Mouse (Mus musculus) liver (tissue): ENCODE measurements around the gene Gm21985.
"Not testable (repeated sequence)": the region's sequence is repeated elsewhere in the genome, so short reads cannot be mapped to it uniquely, and the experiment has no call there.

Experiments
- DNase-seq: peaks from one replicate; pipeline ENCODE4 v3.0.0-alpha.2; 2020; ENCODE audit warnings: mixed read lengths

Gm21985 gene

GRCm38 (mm10) chr2:112265448-112266241, 469 bp upstream of the Gm21985 start, which contains the start of gene Slc12a6:
Slc12a6 (plus strand) TSS chr2:112265825.
- peak; percentile 96 for DNase-seq

- no peak for DNase-seq
Measured at GRCm38 (mm10) chr2:112266780-112267179, 666 bp downstream of the Gm21985 start.

DNA sequence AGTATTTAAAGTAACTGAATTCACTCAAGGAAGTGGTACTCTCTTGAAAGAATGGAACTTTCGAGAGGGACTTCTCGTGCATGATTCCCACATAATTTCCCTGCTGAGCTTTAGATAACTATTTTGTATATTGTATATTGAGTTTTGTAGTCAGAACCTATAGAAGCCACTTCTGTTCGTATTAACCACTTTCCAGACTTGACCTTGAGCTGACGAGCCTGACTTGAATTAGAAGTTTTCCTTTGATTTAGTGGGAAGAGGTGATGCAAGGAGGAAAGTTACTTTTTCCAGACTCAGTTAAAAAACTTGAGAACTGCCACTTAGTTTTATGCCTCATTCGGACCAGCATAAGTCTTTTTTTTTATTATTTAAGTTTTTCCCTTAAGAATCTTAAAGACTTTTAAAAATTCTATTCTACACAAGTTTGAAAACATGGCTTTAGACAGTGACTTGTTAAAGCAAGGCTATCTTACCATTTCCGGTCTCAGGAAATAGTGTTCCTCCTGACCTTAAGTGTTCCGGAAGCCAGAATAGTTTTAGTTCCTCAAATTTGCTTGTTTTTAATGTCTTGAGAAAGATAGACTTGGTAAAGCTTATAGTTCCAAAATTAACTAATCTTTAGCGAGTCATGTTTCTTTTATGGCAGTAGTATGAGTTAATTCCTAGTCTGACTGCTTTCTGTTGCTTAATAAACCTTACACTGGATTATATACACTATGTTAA, 1.6 kb downstream of the Gm21985 start:
- no peak for DNase-seq

DNA sequence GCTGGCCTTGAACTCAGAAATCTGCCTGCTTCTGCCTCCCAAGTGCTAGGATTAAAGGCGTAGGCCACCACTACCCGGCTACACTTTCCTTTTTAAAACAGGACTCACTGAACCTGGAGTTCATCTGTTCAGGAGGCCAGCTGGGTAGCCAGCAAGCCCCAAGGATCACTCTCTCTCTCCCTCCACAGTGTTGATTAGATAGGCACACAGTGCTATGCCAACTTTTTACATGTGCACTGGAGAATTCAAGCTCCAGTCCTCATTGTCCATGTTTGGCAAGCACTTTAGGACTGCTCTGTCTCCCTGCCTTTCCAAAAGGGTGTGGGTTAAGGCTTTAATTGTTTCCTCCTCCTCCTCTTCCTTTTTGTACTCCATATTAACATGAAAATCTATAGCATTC, 3.9 kb downstream of the Gm21985 start:
- DNase-seq: no peak

GRCm38 (mm10) chr2:112272909-112273308, 6.8 kb downstream of the Gm21985 start:
- DNase-seq: peak; percentile 46

DNA sequence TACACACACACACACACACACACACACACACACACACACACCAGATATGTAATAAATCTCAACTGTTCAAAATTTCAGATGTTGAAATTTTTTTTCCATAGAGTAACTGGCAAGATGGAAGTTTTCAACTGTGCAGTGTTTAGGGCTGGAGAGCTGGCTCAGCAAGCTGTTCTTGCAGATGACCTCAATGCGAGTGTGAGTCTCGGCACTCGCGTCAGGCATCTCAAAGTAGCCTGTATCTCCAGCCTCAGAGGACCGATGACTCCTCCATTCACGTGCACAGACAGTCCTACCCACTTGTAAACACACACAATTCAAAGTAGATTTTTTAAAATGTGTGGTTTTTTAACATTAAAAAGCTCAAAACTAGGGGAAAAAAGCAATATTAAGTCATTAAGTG, 7.4 kb downstream of the Gm21985 start:
- no peak for DNase-seq

GRCm38 (mm10) chr2:112276870-112277269, 10.8 kb downstream of the Gm21985 start:
- DNase-seq: no peak

- DNase-seq: no peak
Measured at GRCm38 (mm10) chr2:112282846-112283245, 16.7 kb downstream of the Gm21985 start.

GRCm38 (mm10) chr2:112284363-112285030, 18.4 kb downstream of the Gm21985 start:
- peak; percentile 70 for DNase-seq

- no peak for DNase-seq
Measured at GRCm38 (mm10) chr2:112285031-112285390, 18.9 kb downstream of the Gm21985 start.

DNA sequence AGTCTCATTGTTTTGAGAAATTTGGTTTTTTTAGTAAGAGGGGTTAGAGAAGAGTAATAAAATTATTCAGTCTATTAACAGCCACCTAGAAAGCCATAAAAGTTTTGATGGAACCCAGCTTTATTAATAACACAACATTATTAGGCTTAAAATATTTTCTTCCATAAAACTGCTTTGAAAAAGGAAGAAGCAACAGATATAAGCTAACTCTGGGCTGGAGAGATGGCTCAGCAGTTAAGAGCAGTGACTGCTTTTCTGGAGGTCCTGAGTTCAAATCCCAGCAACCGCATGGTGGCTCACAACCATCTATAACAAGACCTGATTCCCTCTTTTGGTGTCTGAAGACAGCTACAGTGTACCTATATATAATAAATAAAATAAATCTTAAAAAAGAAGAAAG, 19.9 kb downstream of the Gm21985 start:
- not testable (repeated sequence) for DNase-seq

- DNase-seq: no peak
Measured at GRCm38 (mm10) chr2:112287059-112287458, 20.9 kb downstream of the Gm21985 start.

- no peak for DNase-seq
Measured at GRCm38 (mm10) chr2:112289507-112289906, 23.4 kb downstream of the Gm21985 start.

DNA sequence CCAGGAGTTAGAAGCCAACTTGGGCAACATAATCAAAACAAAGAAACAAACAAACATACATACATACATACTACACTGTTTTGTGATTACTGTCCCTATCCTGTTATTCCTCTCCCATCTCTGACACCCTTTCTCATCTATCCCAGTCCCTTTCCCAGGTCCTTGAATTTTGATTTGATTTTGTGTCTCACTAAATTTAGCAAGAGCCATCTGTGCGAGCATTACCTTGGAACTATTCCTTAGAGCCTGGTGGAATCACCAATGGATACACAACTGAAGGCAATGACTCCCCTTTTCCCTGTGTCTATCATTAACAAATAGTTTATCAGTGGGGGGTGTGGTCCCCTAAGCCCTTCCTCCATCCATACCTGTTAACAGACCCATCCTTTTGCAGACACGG, 26.7 kb downstream of the Gm21985 start:
- DNase-seq: no peak

DNA sequence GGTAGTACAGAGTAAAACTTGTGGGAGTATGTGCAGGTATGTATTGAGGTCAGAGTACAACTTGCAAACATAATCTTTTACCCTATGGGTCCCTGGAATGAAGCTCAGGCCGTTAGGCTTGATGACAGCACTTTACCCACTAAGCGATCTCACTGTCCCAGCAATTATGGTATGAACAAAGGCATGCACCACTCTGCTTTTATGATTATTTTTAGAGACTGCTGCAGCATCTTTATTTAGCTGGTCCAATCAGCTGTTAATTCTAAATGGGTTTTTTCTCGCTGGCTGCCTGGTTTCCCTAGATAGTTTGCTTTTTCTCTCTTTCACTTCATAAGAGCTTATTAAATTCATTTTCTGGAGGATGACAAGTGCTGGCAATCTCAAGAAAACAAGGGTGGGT, 30.1 kb downstream of the Gm21985 start:
- no peak for DNase-seq

- DNase-seq: no peak
Measured at GRCm38 (mm10) chr2:112298221-112298620, 32.1 kb downstream of the Gm21985 start.

GRCm38 (mm10) chr2:112308671-112309070, 42.6 kb downstream of the Gm21985 start:
- DNase-seq: no peak

DNA sequence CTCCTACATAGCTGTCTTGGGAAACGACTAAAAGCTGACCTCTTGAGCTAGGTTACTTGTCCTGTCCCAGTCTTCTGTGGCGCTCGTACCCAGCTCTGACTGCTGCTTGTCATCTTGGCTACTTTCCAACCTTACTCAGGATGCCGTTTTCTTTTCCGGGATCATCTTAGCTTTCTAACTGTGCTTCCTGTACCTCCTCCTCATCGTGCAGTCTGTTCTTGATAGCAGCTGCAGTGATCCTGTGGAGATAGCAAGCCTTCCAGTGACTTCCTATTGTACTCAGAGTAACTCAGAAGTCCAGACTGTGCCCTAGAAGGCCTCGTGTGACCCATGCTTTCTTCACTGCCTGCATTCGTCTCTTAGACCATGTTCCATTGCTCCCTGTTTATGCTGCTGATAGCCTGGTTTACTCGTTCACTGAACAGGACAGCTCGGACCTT, 43.1 kb downstream of the Gm21985 start:
- no peak for DNase-seq

DNA sequence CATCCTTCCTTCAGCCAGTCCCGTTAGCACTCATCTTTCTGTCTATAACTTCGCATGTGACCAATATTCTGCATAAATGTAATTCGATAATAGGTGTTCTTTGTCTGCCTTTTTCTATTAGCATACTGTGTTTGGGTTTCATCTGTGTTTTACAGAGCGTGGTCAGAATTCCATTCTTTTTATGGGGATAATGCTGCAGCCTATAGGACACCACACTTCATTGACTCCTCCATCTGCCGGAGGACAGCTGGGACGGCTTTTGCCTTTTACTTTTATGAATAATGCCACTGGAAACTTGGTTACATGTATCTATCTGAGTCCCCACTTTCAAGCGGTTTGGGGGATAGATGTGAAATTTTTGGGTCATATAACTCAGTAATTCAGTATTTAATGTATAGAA, 49.5 kb downstream of the Gm21985 start:
- DNase-seq: no peak

GRCm38 (mm10) chr2:112318227-112318626, 52.1 kb downstream of the Gm21985 start:
- no peak for DNase-seq

DNA sequence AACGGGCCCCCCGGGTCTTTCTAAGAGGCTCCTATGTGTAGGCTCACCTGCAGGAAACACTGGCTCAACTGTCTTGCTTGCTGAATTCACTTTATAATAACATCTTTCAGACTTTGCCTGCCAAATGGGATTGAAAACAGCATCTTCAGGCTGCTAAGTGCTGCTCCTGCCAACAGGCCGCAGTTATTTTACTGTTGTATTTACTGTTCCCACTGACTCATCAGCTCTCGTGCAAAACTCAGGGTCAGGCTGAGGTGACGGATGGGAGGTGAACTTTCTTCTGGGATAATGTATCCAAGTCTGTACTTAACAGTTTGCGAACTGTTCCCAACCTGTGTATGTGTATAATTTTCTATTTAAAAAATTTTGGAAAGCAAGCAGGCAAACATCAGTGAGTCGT, 52.8 kb downstream of the Gm21985 start:
- no peak for DNase-seq

GRCm38 (mm10) chr2:112328069-112328777, 62.1 kb downstream of the Gm21985 start:
- DNase-seq: peak; percentile 38
